Mouse (Mus musculus) v-Abl transformed pro-B cells (cell line): ENCODE data around the gene Zfp661.

Source experiments
- in situ Hi-C, 2 experiments: fragments of 400-800 bp; cut with MboI; formaldehyde crosslinking; loops; one replicate each; pipeline ENCODE4 v1.15.1; 2025; ENCODE audit not compliant: unreplicated experiment in 2 of 2

The Zfp661 gene

GRCm38 (mm10) chr2:127559070-127559966 is 27.6 kb downstream of the Zfp661 start:
- in situ Hi-C loops: loop anchor here (5.0 kb wide), 2 partner anchors 47 to 52 kb away; no protein-coding TSS in a partner anchor

GRCm38 (mm10) chr2:127551078-127551477 is 35.8 kb downstream of the Zfp661 start:
- in situ Hi-C loops: no loop called here

GRCm38 (mm10) chr2:127550446-127550845 is 36.4 kb downstream of the Zfp661 start:
- in situ Hi-C loops: no loop called here

GRCm38 (mm10) chr2:127549711-127550110 is 37.2 kb downstream of the Zfp661 start:
- in situ Hi-C loops: loop anchor here in 1 of 2 experiments (10.0 kb wide), 1 partner anchor 185 kb away; the partner anchor contains the start of gene Adra2b

GRCm38 (mm10) chr2:127548342-127549074 is 38.4 kb downstream of the Zfp661 start:
- in situ Hi-C loops: loop anchor here in 1 of 2 experiments (10.0 kb wide), 1 partner anchor 184 kb away; the partner anchor contains the start of gene Adra2b

- in situ Hi-C loops: loop anchor here in 1 of 2 experiments (10.0 kb wide), 1 partner anchor 177 kb away; the partner anchor contains the start of gene Adra2b
These were observed 45.2 kb downstream of the Zfp661 start for GRCm38 (mm10) chr2:127541697-127542096.

- in situ Hi-C loops: loop anchor here in 1 of 2 experiments (10.0 kb wide), 1 partner anchor 176 kb away; the partner anchor contains the start of gene Adra2b
These were observed 45.7 kb downstream of the Zfp661 start, which contains the start of gene Prom2 for GRCm38 (mm10) chr2:127541185-127541584. TSS of gene Prom2 (minus strand) at chr2:127541467.

- in situ Hi-C loops: no loop called here
These were observed 47.4 kb downstream of the Zfp661 start for GRCm38 (mm10) chr2:127539494-127539893.

- in situ Hi-C loops: no loop called here
These were observed 49.3 kb downstream of the Zfp661 start for GRCm38 (mm10) chr2:127537548-127537947.

GRCm38 (mm10) chr2:127535363-127535762 is 51.5 kb downstream of the Zfp661 start:
- in situ Hi-C loops: no loop called here

- in situ Hi-C loops: no loop called here
These were observed 54.5 kb downstream of the Zfp661 start for GRCm38 (mm10) chr2:127532379-127532778.

GRCm38 (mm10) chr2:127531592-127531991 is 55.3 kb downstream of the Zfp661 start:
- in situ Hi-C loops: no loop called here

- in situ Hi-C loops: no loop called here
These were observed 56.5 kb downstream of the Zfp661 start for GRCm38 (mm10) chr2:127530418-127530817.

- in situ Hi-C loops: no loop called here
These were observed 61.7 kb downstream of the Zfp661 start for GRCm38 (mm10) chr2:127525004-127525775.
